Mouse (Mus musculus): ENCODE measurements around the gene Zfr.

- no peak for TF ChIP-seq GATA1 (IDR thresholded peaks at IDR 0.05; ENCODE audit: borderline replicate concordance, low read length)
- no peak for TF ChIP-seq FLI1 (IDR thresholded peaks at IDR 0.05; ENCODE audit: low read length)
Measured at GRCm38 (mm10) chr15:12178126-12178525, 60.5 kb downstream of the Zfr start.

All from megakaryocyte, embryonic 14.5 days (primary cell).